Mouse (Mus musculus) spleen, adult 2 months (tissue): ENCODE measurements around the gene Selenok.

Experiments
- CTCF ChIP-seq: fragments of 200-500 bp; IDR thresholded peaks from 2 replicates; pipeline ENCODE4 v1.5.1; 2011; ENCODE audit warnings: mild to moderate bottlenecking, inconsistent platforms; ENCODE audit not compliant: insufficient read depth, insufficient read length, insufficient replicate concordance; ENCODE audit errors: extremely low read depth
- POLR2A ChIP-seq: fragments of 200-500 bp; IDR thresholded peaks from 2 replicates; pipeline ENCODE4 v1.6.1; 2011; ENCODE audit warnings: low read depth, low read length, inconsistent platforms

DNA sequence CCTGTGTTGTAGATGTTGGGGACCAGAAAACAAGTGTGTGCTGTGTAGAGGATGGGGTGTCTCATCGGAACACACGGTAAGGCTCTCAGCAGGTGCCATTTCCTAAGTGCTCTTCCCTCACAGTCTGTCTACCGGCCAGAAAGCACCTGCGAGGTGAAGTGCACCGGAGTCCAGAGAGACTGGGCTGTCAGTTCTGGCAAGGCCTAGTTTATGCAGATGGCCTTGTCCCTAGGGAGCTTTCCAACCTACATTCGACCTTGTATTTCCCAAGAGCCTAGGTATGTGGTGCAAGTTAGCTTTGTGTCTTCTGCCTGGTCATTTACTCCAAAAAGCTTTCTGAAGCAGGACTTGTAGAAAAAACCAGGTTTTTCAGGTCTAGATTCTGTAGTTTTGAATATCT lies 19.2 kb downstream of the Selenok start:
- no peak for TF ChIP-seq POLR2A
- TF ChIP-seq CTCF, result no peak
